Mouse (Mus musculus): ENCODE results near the gene BC048679. TPM values are rescaled to one million over a fixed set of nuclear protein-coding genes. Genes with fewer than 3 reads are reported as not detected.

BC048679 gene
- not detected in 2 replicates for polyA plus RNA-seq (2015; fragmentation: Nextera tagmentation; extraction: Ambion mirVana)

DNA sequence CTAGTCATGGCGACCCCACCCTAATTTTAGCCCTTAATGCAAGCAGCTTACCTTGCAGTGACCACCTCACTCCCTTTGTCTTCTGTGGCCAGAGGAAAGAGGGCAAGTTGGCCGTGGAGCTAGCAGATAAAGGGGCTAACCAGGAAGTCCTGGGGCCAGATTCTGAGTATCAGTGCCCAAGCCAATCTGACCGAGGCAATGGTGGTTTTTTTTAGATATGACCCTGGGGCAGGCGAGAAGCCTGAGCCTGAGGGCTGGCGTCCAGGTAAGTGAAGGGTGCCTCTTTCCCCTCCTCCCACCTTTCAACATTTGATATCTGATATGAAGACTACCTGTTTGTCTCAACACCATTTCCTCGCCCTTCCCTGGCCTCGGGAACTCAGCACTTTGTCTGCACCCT is at the start of gene BC048679:
Gene BC048679, minus strand, starts transcription at position 101 of the 400 bp plus-strand sequence.

GRCm38 (mm10) chr7:81493331-81494021 is 4.6 kb downstream of the BC048679 start, which contains the start of gene Ap3b2:
Gene Ap3b2 (minus strand): TSS chr7:81493925.

DNA sequence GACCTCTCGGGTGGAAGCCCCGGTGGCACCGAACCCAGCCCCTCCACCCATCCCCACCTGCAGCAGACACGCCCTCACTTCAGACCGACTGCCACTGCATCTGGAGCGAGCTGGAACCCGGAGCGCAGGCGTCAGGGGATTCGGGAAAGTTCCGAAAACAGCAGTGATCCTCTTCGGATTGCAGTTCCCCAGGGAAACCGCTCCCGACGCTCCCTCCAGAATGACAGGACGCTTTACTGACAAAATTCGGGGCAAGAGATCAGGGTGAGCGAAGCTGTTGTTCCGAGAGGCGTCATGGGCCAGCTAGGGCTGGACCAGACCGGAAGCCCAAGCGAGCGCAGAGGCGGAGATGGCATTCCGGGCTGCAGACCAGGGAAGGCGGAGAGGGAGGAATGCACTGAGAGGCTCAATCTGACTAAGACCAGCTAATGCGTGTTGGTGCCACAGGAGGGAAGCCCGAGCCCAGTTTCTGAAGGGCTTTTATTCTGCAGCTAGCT is 42.9 kb downstream of the BC048679 start, which contains the start of gene Cpeb1:
Gene Cpeb1, minus strand, starts transcription at position 311 of the 497 bp plus-strand sequence.

MicroRNA genes within 50 kb of the gene (microRNA counts, 519-probe panel; counts per million panel counts)
- microRNA mmu-miR-1839-3p, result 296 counts per million, percentile 58 among the panel's probes with 10 or more counts
- microRNA mmu-miR-1839-5p, result 3,302 counts per million, percentile 74 among the panel's probes with 10 or more counts

Other genes with a start within 250 kb of the BC048679 start
- 757 and 815 TPM in 2 replicates for gene Rps17, start 153.0 kb downstream of the BC048679 start, polyA plus RNA-seq (2015; fragmentation: Nextera tagmentation; extraction: Ambion mirVana)
- 0.96 and 1.7 TPM in 2 replicates for gene Cpeb1, start 42.8 kb downstream of the BC048679 start, polyA plus RNA-seq (2015; fragmentation: Nextera tagmentation; extraction: Ambion mirVana)
- 0.22 and 0.36 TPM in 2 replicates for gene Ap3b2, start 4.4 kb downstream of the BC048679 start, polyA plus RNA-seq (2015; fragmentation: Nextera tagmentation; extraction: Ambion mirVana)
- gene Fsd2, start 68.7 kb upstream of the BC048679 start, polyA plus RNA-seq (2015; fragmentation: Nextera tagmentation; extraction: Ambion mirVana), result 69.0 and 71.0 TPM in 2 replicates
- 3.2 and 5.1 TPM in 2 replicates for gene Whamm, start 73.0 kb upstream of the BC048679 start, polyA plus RNA-seq (2015; fragmentation: Nextera tagmentation; extraction: Ambion mirVana)
- 10.4 and 13.9 TPM in 2 replicates for gene Homer2, start 209.2 kb upstream of the BC048679 start, polyA plus RNA-seq (2015; fragmentation: Nextera tagmentation; extraction: Ambion mirVana)

All from skeletal muscle tissue, postnatal 0 days (tissue).